Mouse (Mus musculus) embryonic facial prominence, embryonic 13.5 days (tissue): ENCODE data around the gene Sel1l3. TPM values are rescaled to one million over a fixed set of nuclear protein-coding genes. Genes with fewer than 3 reads are reported as not detected.

ENCODE experiments used
- ATAC-seq: fragments of 200-750 bp; cut with Nextera tagmentation; 2 replicates; pipeline ENCODE4 v1.8.0; 2017; ENCODE audit warnings: low read depth; ENCODE audit not compliant: insufficient number of reproducible peaks, insufficient read depth, low FRiP score, low TSS enrichment
- H3K27ac ChIP-seq: fragments of 300-500 bp; sonication (generic); 2 replicates; pipeline ENCODE4 v1.5.1; 2015; ENCODE audit warnings: moderate library complexity, mild to moderate bottlenecking, inconsistent platforms
- H3K27me3 ChIP-seq: fragments of 300-500 bp; sonication (generic); 2 replicates; pipeline ENCODE4 v1.6.1; 2015; ENCODE audit warnings: mild to moderate bottlenecking, inconsistent platforms
- H3K36me3 ChIP-seq: fragments of 300-500 bp; sonication (generic); 2 replicates; pipeline ENCODE4 v1.6.1; 2015; ENCODE audit warnings: mild to moderate bottlenecking, inconsistent platforms
- H3K4me1 ChIP-seq: fragments of 300-500 bp; sonication (generic); 2 replicates; pipeline ENCODE4 v1.6.1; 2015; ENCODE audit warnings: inconsistent platforms
- H3K4me2 ChIP-seq: fragments of 300-500 bp; sonication (generic); 2 replicates; pipeline ENCODE4 v1.6.1; 2015; ENCODE audit warnings: moderate library complexity, mild to moderate bottlenecking, inconsistent platforms
- H3K4me3 ChIP-seq: fragments of 300-500 bp; sonication (generic); 2 replicates; pipeline ENCODE4 v1.5.1; 2015; ENCODE audit warnings: mild to moderate bottlenecking, inconsistent platforms
- H3K9ac ChIP-seq: fragments of 300-500 bp; sonication (generic); 2 replicates; pipeline ENCODE4 v1.6.1; 2015; ENCODE audit warnings: mild to moderate bottlenecking, inconsistent platforms
- H3K9me3 ChIP-seq: fragments of 300-500 bp; sonication (generic); 2 replicates; pipeline ENCODE4 v1.6.1; 2016; ENCODE audit warnings: inconsistent platforms
- WGBS: fragments of 180-500 bp; shearing (Covaris S2); methylation state at CpG from one replicate; pipeline ENCODE4 v1.1.7; 2015; ENCODE audit warnings: mixed read lengths; 5-methylcytosine and 5-hydroxymethylcytosine counted together
- polyA plus RNA-seq: library from polyadenylated mRNA; unstranded; fragments of >200 nt; fragmentation: Nextera tagmentation; extraction: Ambion mirVana; gene quantifications from 2 replicates; pipeline ENCODE4 v1.2.1, GENCODE M21; 2015

Gene Sel1l3
- polyA plus RNA-seq, 1 experiment from 2014 or later = 1.0 TPM

GRCm38 (mm10) chr5:53193092-53194030 lies 20.4 kb downstream of the Sel1l3 start:
- Histone ChIP-seq H3K4me3 (no peak overlapping the region), H3K9ac (no peak overlapping the region), H3K27me3 (no peaks in the 10 kb centered on the region), H3K36me3 (no peaks in the 10 kb centered on the region), H3K9me3 (no peaks in the 10 kb centered on the region), H3K4me1 (no peaks in the 10 kb centered on the region), H3K4me2 (no peak overlapping the region), H3K27ac (no peak overlapping the region)
- ATAC-seq = no peak
- 67% methylated on average over 13 of the region's 13 CpGs for WGBS

GRCm38 (mm10) chr5:53188608-53189007 lies 25.1 kb downstream of the Sel1l3 start:
- Histone ChIP-seq H3K9ac (no peak overlapping the region), H3K36me3 (no peaks in the 10 kb centered on the region), H3K9me3 (no peaks in the 10 kb centered on the region), H3K4me2 (no peak overlapping the region), H3K27ac (no peak overlapping the region), H3K27me3 (no peaks in the 10 kb centered on the region; the same call in 1 of the 2 replicates), H3K4me1 (0 out of 2 replicates have a peak, but pooled peaks cover 4% of the 10 kb centered on the region), H3K4me3 (no peak overlapping the region)
- ATAC-seq = no peak
- 82% methylated on average over 2 of the region's 2 CpGs for WGBS

GRCm38 (mm10) chr5:53187245-53187644 lies 26.5 kb downstream of the Sel1l3 start:
- ATAC-seq = no peak
- Histone ChIP-seq H3K9me3 (no peaks in the 10 kb centered on the region), H3K36me3 (no peaks in the 10 kb centered on the region), H3K4me2 (no peak overlapping the region), H3K27me3 (no peaks in the 10 kb centered on the region; the same call in 1 of the 2 replicates), H3K9ac (no peak overlapping the region), H3K27ac (no peak overlapping the region), H3K4me1 (0 out of 2 replicates have a peak, but pooled peaks cover 4% of the 10 kb centered on the region), H3K4me3 (no peak overlapping the region)
- 81% methylated on average over 10 of the region's 10 CpGs for WGBS

- 68% methylated on average over 11 of the region's 11 CpGs for WGBS
- H3K36me3 ChIP-seq = no peaks in the 10 kb centered on the region
These were observed 27.9 kb downstream of the Sel1l3 start for GRCm38 (mm10) chr5:53185803-53186202.

GRCm38 (mm10) chr5:53179965-53180364 lies 33.8 kb downstream of the Sel1l3 start:
- H3K9me3 ChIP-seq = no peaks in the 10 kb centered on the region
- no peak for ATAC-seq
- no peak overlapping the region for H3K9ac ChIP-seq
- no peaks in the 10 kb centered on the region for H3K27me3 ChIP-seq
- H3K4me2 ChIP-seq = no peak overlapping the region
- WGBS = 83% methylated on average over 5 of the region's 5 CpGs
- H3K4me1 ChIP-seq = no peaks in the 10 kb centered on the region
- no peaks in the 10 kb centered on the region for H3K36me3 ChIP-seq
- H3K27ac ChIP-seq = no peak overlapping the region
- H3K4me3 ChIP-seq = no peak overlapping the region

More at GRCm38 (mm10) chr5:53185803-53186202, 27.9 kb downstream of the Sel1l3 start:
- no peak overlapping the region for H3K4me2 ChIP-seq
- H3K9me3 ChIP-seq = no peaks in the 10 kb centered on the region
- no peaks in the 10 kb centered on the region; the same call in 1 of the 2 replicates for H3K27me3 ChIP-seq
- 0 out of 2 replicates have a peak, but pooled peaks cover 4% of the 10 kb centered on the region for H3K4me1 ChIP-seq
- no peak overlapping the region for H3K27ac ChIP-seq
- no peak overlapping the region for H3K4me3 ChIP-seq
- no peak for ATAC-seq
- no peak overlapping the region for H3K9ac ChIP-seq

- Histone ChIP-seq H3K27ac (no peak overlapping the region), H3K4me3 (no peak overlapping the region), H3K27me3 (no peaks in the 10 kb centered on the region), H3K36me3 (no peaks in the 10 kb centered on the region), H3K4me2 (no peak overlapping the region), H3K9me3 (no peaks in the 10 kb centered on the region), H3K4me1 (no peaks in the 10 kb centered on the region), H3K9ac (no peak overlapping the region)
- WGBS = 56% methylated on average over 6 of the region's 6 CpGs
- ATAC-seq = no peak
These were observed 37.0 kb downstream of the Sel1l3 start for GRCm38 (mm10) chr5:53176703-53177102.

GRCm38 (mm10) chr5:53176075-53176474 lies 37.7 kb downstream of the Sel1l3 start:
- no peaks in the 10 kb centered on the region for H3K36me3 ChIP-seq
- no peak overlapping the region for H3K9ac ChIP-seq
- WGBS = 58% methylated on average over 2 of the region's 4 CpGs
- no peak overlapping the region for H3K4me2 ChIP-seq
- H3K27ac ChIP-seq = no peak overlapping the region
- no peaks in the 10 kb centered on the region for H3K27me3 ChIP-seq
- no peaks in the 10 kb centered on the region for H3K4me1 ChIP-seq
- no peak overlapping the region for H3K4me3 ChIP-seq
- H3K9me3 ChIP-seq = no peaks in the 10 kb centered on the region
- no peak for ATAC-seq

- Histone ChIP-seq H3K4me1 (no peaks in the 10 kb centered on the region), H3K36me3 (no peaks in the 10 kb centered on the region), H3K27me3 (no peaks in the 10 kb centered on the region), H3K4me3 (no peak overlapping the region), H3K4me2 (no peak overlapping the region), H3K9me3 (no peaks in the 10 kb centered on the region), H3K9ac (no peak overlapping the region), H3K27ac (no peak overlapping the region)
- no peak for ATAC-seq
- WGBS = 75% methylated on average over 3 of the region's 3 CpGs
These were observed 38.5 kb downstream of the Sel1l3 start for GRCm38 (mm10) chr5:53175195-53175594.

GRCm38 (mm10) chr5:53174461-53174860 lies 39.3 kb downstream of the Sel1l3 start:
- no peaks in the 10 kb centered on the region for H3K27me3 ChIP-seq
- H3K4me1 ChIP-seq = no peaks in the 10 kb centered on the region
- H3K4me2 ChIP-seq = no peak overlapping the region
- H3K27ac ChIP-seq = no peak overlapping the region
- no peaks in the 10 kb centered on the region for H3K36me3 ChIP-seq
- ATAC-seq = no peak
- 77% methylated on average over 12 of the region's 12 CpGs for WGBS
- H3K4me3 ChIP-seq = no peak overlapping the region
- H3K9ac ChIP-seq = no peak overlapping the region
- no peaks in the 10 kb centered on the region for H3K9me3 ChIP-seq

- Histone ChIP-seq H3K27ac (no peak overlapping the region), H3K4me2 (no peak overlapping the region), H3K36me3 (no peaks in the 10 kb centered on the region), H3K4me1 (no peaks in the 10 kb centered on the region), H3K27me3 (no peaks in the 10 kb centered on the region), H3K4me3 (no peak overlapping the region), H3K9ac (no peak overlapping the region), H3K9me3 (no peaks in the 10 kb centered on the region)
- no peak for ATAC-seq
- WGBS = 78% methylated on average over 7 of the region's 7 CpGs
These were observed 40.8 kb downstream of the Sel1l3 start for GRCm38 (mm10) chr5:53172908-53173307.

- no peaks in the 10 kb centered on the region for H3K4me1 ChIP-seq
- no peaks in the 10 kb centered on the region for H3K9me3 ChIP-seq
- ATAC-seq = no peak
- H3K9ac ChIP-seq = no peak overlapping the region
- no peaks in the 10 kb centered on the region for H3K27me3 ChIP-seq
- WGBS = 76% methylated on average over 10 of the region's 10 CpGs
- no peak overlapping the region for H3K4me3 ChIP-seq
- H3K36me3 ChIP-seq = no peaks in the 10 kb centered on the region
- H3K27ac ChIP-seq = no peak overlapping the region
- no peak overlapping the region for H3K4me2 ChIP-seq
These were observed 41.5 kb downstream of the Sel1l3 start for GRCm38 (mm10) chr5:53172256-53172636.

- ATAC-seq = no peak
- H3K27ac ChIP-seq = no peak overlapping the region
- no peak overlapping the region for H3K4me3 ChIP-seq
- no peaks in the 10 kb centered on the region for H3K4me1 ChIP-seq
- no peak overlapping the region for H3K9ac ChIP-seq
- H3K4me2 ChIP-seq = no peak overlapping the region
- no peaks in the 10 kb centered on the region for H3K27me3 ChIP-seq
- H3K36me3 ChIP-seq = no peaks in the 10 kb centered on the region
- WGBS = 82% methylated on average over 6 of the region's 6 CpGs
- H3K9me3 ChIP-seq = no peaks in the 10 kb centered on the region
These were observed 42.0 kb downstream of the Sel1l3 start for GRCm38 (mm10) chr5:53171611-53172255.
